In the genomic region with DNA sequence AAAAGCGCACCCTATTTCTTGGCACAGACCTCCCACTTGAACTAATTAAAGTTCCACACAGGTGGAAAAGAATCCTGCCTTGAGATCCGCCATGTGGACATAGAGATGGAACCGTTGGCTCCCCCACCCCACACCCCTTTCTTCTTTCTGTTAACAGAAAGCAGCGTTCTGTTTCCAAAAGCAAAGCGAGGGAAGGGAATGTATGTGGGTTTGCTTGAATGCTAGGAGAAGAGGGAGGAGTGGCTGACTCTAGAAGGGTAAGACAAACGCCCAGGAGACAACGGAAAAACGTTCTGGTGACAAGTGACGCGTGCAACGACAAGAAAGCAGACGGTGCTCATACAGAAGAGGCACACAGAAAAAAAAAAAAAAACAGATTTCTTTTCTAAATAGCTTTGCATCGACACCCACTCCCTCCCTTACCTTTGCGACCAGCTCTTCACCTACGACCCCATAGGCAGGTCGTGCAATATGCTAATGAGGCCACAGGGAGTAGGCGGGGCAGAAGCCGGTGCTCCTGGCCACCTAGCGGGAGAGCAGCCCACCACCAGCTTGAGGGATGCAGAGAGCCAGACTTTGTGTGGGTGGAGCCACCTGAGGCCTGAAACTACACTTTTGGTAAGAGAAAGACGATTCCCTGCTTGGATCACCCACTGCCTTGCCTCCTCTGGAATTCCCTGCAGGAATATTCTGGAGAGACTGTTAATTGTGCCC, we compare ENCODE assay signal across 9 mouse cellular contexts. TPM values are rescaled to one million over a fixed set of nuclear protein-coding genes. Genes with fewer than 3 reads are reported as not detected.
DNase-seq lines count a peak whose midpoint lies in the region; ATAC-seq and TF ChIP-seq lines count a peak whose summit lies in the region.
"Had no signal": no experiment of that assay in that cellular context is flagged by ENCODE, and none has a peak within 500 bp of the region (broad histone marks: within the 10 kb centered on the region; RNA-seq: fewer than 3 reads in every experiment).

No protein-coding gene starts in this region.

- no peaks in the 10 kb centered on the region for H3K36me3 ChIP-seq in liver, embryonic 13.5 days
- H3K36me3 ChIP-seq in testis, adult 2 months (ENCODE audit: control insufficient read depth, insufficient read depth, low read length) = no peaks in the 10 kb centered on the region

- peak overlapping the region; percentile 72 for H3K27ac ChIP-seq in cerebellum, adult 2 months (ENCODE audit: insufficient read depth, low read length)
- no peak overlapping the region for H3K27ac ChIP-seq in liver, embryonic 13.5 days
- H3K27ac ChIP-seq in testis, adult 2 months (ENCODE audit: control insufficient read depth, insufficient read depth, low read depth, low read length) = peak overlapping the region; percentile 75

- TF ChIP-seq POLR2A in cerebellum, adult 2 months (IDR thresholded peaks at IDR 0.05; ENCODE audit: borderline replicate concordance, insufficient read depth, low read length) = no peak
- no peak for TF ChIP-seq POLR2A in testis, adult 2 months (IDR thresholded peaks at IDR 0.05; ENCODE audit: control insufficient read depth, low read depth, low read length)

- no peaks in the 10 kb centered on the region for H3K27me3 ChIP-seq in cerebellum, adult 2 months (ENCODE audit: control insufficient read depth, insufficient read depth, low read length)
- no peaks in the 10 kb centered on the region for H3K27me3 ChIP-seq in liver, embryonic 13.5 days
- H3K27me3 ChIP-seq in testis, adult 2 months (ENCODE audit: control insufficient read depth, insufficient read depth, low read length) = no peaks in the 10 kb centered on the region

- ATAC-seq in liver, embryonic 13.5 days (ENCODE audit: low read depth) = peak; percentile 74

- H3K4me1 ChIP-seq in cerebellum, adult 2 months (ENCODE audit: control insufficient read depth, insufficient read depth, low read length) = peaks cover 2% of the 10 kb centered on the region; the same call in 1 of the 2 replicates
- peaks cover 20% of the 10 kb centered on the region for H3K4me1 ChIP-seq in liver, embryonic 13.5 days (replicated peaks)
- peaks cover 28% of the 10 kb centered on the region for H3K4me1 ChIP-seq in testis, adult 2 months (ENCODE audit: control insufficient read depth, insufficient read depth, low read length)

- H3K4me2 ChIP-seq in liver, embryonic 13.5 days = peak overlapping the region; percentile 60

- peak overlapping the region; percentile 35 for H3K9ac ChIP-seq in liver, embryonic 13.5 days

- H3K9me3 ChIP-seq in liver, embryonic 13.5 days (replicated peaks) = no peaks in the 10 kb centered on the region

- TF ChIP-seq CTCF in cerebellum, adult 2 months (IDR thresholded peaks at IDR 0.05; ENCODE audit: borderline replicate concordance, insufficient read depth, low read depth, low read length) = peak; percentile 52
- no peak for TF ChIP-seq CTCF in testis, adult 2 months (IDR thresholded peaks at IDR 0.05; ENCODE audit: control insufficient read depth, insufficient read depth, insufficient replicate concordance, low read depth, low read length)

- DNase-seq in adrenal gland, postnatal 10 days = peak; percentile 47
- DNase-seq in adrenal gland, postnatal 4 days (ENCODE audit: low spot score in 2 of 2) = no peak
- peak; percentile 71 to 74 for DNase-seq in cerebellum, adult 2 months
- peak; percentile 72 to 82 for DNase-seq in frontal cortex, adult 2 months (ENCODE audit: extremely low spot score in 1 of 2, low spot score in 1 of 2)
- DNase-seq in kidney, postnatal 10 days = peak; percentile 62
- peak; percentile 24 for DNase-seq in liver, embryonic 13.5 days
- DNase-seq in natural killer cell, adult 2 months (ENCODE audit: low spot score in 2 of 2) = peak; percentile 9 to 52

- peak overlapping the region; percentile 66 for H3K4me3 ChIP-seq in cerebellum, adult 2 months (replicated peaks; ENCODE audit: insufficient read depth, low read depth, low read length)
- H3K4me3 ChIP-seq in liver, embryonic 13.5 days (replicated peaks) = peak overlapping the region; percentile 44
- H3K4me3 ChIP-seq in testis, adult 2 months (ENCODE audit: control insufficient read depth, low read depth, low read length) = peak overlapping the region; percentile 64
- H3K4me3 ChIP-seq: myocyte had no signal

- 2% methylated on average over 20 of the region's 20 CpGs for WGBS in cerebellum, adult 2 months
- 9% methylated on average over 20 of the region's 20 CpGs for WGBS in liver, embryonic 13.5 days (ENCODE audit: insufficient replicate concordance)

RNA-seq across cellular contexts. Expression of a gene that starts 27.9 kb away (rescaled TPM):
- total RNA-seq in adrenal gland, postnatal 10 days (2021) = 100 to 1,000 TPM; 179 to 181 TPM
- total RNA-seq in adrenal gland, postnatal 4 days (2021) = 100 to 1,000 TPM; 207 to 215 TPM
- polyA plus RNA-seq in cerebellum, adult 2 months (2012; rRNA removed) = 120 and 125 TPM in 2 replicates
- polyA plus RNA-seq in frontal cortex, adult 2 months (2012; rRNA removed) = 83.2 and 108 TPM in 2 replicates
- 272 and 301 TPM in 2 replicates for polyA plus RNA-seq in liver, embryonic 13.5 days (2015; fragmentation: Nextera tagmentation; extraction: Ambion mirVana)
- polyA plus RNA-seq in testis, adult 2 months (2012; rRNA removed) = 74.4 and 74.7 TPM in 2 replicates

Comparison
In these comparisons a context has a peak if more than half of its experiments do, and no peak if none do; other contexts are left out.
1. DNase-seq: peak in adrenal gland, postnatal 10 days (single experiment), cerebellum, adult 2 months (2 of 2), frontal cortex, adult 2 months (2 of 2), kidney, postnatal 10 days (single experiment), liver, embryonic 13.5 days (single experiment) and natural killer cell, adult 2 months (2 of 2); none in adrenal gland, postnatal 4 days (0 of 2).
2. Peak in every context shown above with its lines, with median percentiles within 50 percentile points of each other: H3K4me3 ChIP-seq.